Mouse (Mus musculus): ENCODE measurements around the gene Ces2a. TPM values are rescaled to one million over a fixed set of nuclear protein-coding genes. Genes with fewer than 3 reads are reported as not detected.

Ces2a gene
- total RNA-seq (2015; ENCODE audit: low replicate concordance) (not detected in 2 replicates), total RNA-seq (2017; ENCODE audit: low replicate concordance) (not detected in 2 replicates)

DNA sequence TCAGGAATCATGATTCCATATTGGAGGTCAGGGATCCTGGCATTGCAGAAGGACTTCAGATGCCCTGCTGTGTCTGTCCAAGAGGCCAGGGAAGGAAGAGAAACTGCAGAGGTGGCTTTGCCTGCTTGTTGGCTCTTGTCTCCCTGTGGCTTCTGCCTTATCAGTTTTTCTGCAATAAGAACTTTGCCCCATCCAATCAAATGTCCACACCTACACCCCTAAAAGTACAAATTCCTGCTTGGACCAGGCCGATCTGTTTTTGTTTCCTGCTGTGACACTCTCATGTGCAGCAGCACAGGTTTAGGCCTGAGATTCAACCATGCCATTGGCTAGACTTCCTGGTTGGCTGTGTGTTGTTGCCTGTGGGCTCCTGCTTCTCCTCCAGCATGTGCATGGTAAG is at the start of gene Ces2a:
TSS of gene Ces2a (plus strand) at position 251 of the 400 bp plus-strand sequence.
- ATAC-seq (replicated peaks; ENCODE audit: low FRiP score, poor library complexity, severe bottlenecking): no peak

DNA sequence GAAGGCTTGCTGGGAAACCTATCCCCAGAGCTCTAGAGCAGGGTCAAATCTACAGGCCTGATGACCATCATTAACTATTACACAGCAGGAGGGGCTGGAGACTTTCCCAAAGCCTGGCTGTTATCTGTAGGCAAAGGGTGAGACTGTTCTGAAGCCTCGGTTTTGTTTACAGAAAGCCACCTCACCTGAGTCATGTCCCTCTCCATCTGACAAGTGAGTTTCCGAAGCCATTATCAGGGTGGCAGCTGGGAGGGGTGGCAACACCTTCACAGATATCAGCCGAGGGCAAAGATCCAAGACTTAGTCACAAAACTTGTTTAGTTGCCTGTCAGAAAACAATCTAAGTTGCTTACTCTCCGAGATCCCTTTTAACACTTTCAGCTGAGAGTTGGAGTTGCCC is 45.4 kb upstream of the Ces2a start:
- no peak for ATAC-seq (replicated peaks; ENCODE audit: low FRiP score, poor library complexity, severe bottlenecking)

GRCm38 (mm10) chr8:104698556-104698955 is 35.2 kb upstream of the Ces2a start:
- no peak for ATAC-seq (replicated peaks; ENCODE audit: low FRiP score, poor library complexity, severe bottlenecking)

DNA sequence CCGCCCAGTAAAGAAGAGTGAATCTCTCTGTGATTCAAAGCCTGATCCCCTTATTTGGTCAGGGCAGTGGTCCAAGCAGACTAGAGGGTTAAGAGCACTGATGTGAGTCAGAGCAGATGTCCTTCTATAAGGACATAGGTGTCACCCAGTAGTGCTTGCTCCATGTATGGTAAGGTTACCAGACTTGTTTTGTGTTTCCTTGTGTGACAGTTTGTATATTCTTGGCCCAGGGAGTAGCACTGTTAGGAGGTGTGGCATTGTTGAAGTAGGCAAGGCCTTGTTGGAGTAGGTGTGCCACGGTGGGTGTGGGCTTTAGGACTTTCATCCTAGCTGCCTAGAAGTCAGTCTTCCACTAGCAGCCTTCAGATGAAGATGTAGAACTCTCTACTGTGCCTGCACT is 31.9 kb upstream of the Ces2a start:
- no peak for ATAC-seq (replicated peaks; ENCODE audit: low FRiP score, poor library complexity, severe bottlenecking)

DNA sequence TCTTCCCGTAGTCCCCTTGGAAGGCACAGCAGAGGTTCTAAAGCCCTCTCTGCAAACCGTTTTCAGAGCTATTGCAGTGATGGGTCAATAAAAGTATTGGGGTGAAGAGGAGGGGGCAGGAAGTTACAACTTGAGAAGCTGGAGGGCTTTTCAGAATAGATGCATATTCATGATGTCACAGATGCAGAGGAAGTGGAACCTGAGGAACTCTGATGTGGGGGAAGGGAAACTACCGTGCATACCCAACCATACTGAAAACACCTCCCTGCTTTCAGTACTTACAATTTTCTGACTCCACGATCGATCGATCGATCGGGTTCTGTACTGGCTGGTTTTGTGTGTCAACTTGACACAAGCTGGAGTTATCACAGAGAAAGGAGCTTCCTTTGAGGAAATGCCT is 12.6 kb upstream of the Ces2a start:
- ATAC-seq (replicated peaks; ENCODE audit: low FRiP score, poor library complexity, severe bottlenecking): no peak

- ATAC-seq (replicated peaks; ENCODE audit: low FRiP score, poor library complexity, severe bottlenecking): no peak
These were observed 2.4 kb upstream of the Ces2a start for GRCm38 (mm10) chr8:104731451-104731850.

DNA sequence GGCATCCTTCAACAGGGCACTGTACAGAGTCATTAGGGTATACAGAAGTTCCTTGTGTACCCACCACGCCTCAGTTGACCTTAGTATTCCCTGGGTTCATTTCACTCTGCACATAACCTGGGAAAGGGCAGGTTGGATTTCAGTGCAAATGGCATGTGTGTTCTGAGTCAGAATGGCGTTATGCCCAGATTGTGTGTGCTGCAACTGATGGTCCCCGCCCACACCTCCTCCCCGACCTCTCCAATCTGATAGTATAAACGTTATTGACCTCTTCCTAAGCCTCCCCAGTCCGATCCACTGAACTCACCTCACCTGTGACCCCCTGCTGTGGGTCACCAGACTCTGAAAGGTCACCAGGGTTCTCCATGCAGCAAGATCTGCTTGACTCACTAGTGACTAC is 1.8 kb upstream of the Ces2a start:
- ATAC-seq (replicated peaks; ENCODE audit: low FRiP score, poor library complexity, severe bottlenecking): no peak

- no peak for ATAC-seq (replicated peaks; ENCODE audit: low FRiP score, poor library complexity, severe bottlenecking)
These were observed 8.2 kb downstream of the Ces2a start for GRCm38 (mm10) chr8:104742039-104742438.

GRCm38 (mm10) chr8:104743410-104743809 is 9.6 kb downstream of the Ces2a start:
- no peak for ATAC-seq (replicated peaks; ENCODE audit: low FRiP score, poor library complexity, severe bottlenecking)

DNA sequence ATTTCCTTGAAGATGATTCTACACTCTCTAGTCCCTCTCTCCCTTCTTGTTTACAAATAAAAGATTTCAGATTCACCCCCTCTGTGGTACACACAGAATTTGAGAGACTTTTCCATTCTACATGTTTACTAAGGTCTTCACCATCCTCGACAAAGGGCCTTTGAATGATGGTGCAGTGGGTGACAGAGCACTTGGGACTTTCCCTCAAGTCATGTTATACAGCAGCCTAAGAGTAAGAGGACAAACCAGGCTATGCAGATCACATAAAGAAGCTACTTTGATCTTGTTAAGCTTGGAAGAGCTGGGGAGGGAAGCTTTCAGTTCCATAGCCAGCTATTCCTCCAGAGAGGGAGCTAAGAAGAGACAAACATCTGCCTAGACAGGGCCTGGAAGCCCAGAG is 19.0 kb downstream of the Ces2a start:
- no peak for ATAC-seq (replicated peaks; ENCODE audit: low FRiP score, poor library complexity, severe bottlenecking)

DNA sequence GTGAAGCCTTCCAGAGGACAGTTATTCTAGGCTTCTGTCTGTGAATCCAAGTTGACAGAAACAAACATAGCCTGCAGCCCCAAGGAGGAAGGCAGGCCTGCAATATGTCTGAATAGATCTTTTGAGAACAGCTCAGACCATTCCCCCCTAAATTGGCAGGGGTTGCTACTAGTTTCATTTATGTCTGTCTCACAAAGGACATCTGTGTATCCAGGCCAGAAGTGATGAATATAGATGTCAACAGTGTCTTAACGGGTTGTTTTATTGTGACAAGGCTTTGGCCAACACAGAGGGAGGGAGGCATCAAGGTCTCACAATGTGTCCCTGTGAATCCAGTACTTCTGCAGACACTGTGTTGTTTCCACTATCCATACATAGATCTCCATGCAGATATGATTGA is 23.8 kb downstream of the Ces2a start:
- no peak for ATAC-seq (replicated peaks; ENCODE audit: low FRiP score, poor library complexity, severe bottlenecking)

DNA sequence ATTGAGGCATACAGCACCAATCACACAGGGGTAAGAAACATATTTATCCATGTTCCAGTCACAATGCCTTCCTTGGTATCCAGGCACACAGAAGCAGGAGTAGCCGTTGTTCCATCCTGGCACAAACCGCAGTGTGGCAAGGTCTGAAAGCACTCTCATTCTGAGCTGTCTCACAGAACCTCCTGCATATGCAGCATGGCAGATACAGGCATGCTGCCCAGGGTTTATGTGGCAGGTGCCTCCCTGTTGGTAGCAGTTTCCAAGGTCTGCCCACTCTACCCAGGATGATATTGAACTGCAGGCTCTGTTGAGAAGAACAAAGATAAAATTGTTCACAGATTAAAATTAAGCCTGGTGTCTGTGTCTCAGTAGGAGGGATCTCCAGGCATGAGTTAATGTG is 24.4 kb downstream of the Ces2a start:
- ATAC-seq (replicated peaks; ENCODE audit: low FRiP score, poor library complexity, severe bottlenecking): no peak

DNA sequence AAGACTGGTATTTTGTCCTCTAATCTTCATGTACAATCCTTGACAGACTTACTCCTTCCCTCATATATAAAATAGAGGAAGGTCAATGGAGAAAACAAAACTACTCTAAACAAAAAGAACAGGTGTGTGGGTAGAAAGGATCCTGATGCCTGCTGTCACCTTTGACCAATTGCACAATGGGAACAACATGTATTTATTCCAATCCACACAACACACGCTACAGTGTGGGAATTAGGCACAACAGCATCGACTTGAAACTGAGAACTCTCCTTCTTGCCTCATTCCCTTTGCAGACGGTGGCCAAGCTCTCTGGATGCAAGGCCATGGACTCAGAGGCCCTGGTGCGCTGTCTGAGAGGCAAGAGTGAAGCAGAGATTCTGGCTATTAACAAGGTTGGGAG is 27.3 kb downstream of the Ces2a start:
- ATAC-seq (replicated peaks; ENCODE audit: low FRiP score, poor library complexity, severe bottlenecking): no peak

DNA sequence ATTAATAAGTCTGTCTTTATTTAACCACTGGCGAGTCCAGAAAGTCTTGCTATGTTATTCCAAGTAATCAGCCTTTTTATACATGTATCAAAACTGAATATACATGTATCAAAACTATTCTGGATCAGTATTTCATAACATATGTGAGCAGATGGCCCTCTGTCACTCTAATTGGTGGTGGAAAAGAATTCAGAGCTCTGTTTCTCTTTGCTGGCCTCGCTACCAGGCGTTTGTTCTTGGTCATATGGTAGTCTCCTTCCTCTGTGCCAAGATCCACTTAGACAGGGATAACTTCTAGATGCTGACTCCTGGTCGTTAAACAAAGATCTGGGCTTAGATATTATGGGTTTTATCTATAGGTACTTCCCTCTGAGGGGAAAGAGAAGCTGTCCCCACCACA is 32.7 kb downstream of the Ces2a start:
- ATAC-seq (replicated peaks; ENCODE audit: low FRiP score, poor library complexity, severe bottlenecking): no peak

DNA sequence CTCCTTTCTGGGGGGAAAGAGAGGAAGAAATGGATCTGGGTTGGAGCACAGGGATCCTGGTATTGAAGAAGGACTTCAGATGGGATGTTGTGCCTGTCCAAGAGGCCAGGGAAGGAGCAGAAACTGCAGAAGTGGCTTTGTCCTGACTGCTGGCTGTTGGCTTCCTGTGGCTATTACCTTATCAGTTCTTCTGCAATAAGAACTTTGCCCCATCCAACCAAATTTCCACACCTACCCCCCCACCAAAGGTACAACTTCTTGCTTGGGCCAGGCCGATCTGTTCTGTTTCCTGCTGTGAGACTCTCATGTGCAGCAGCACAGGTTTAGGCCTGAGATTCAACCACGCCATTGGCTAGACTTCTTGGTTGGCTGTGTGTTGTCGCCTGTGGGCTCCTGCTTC is 36.6 kb downstream of the Ces2a start:
- ATAC-seq (replicated peaks; ENCODE audit: low FRiP score, poor library complexity, severe bottlenecking): no peak

GRCm38 (mm10) chr8:104787049-104787448 is 53.2 kb downstream of the Ces2a start:
- no peak for ATAC-seq (replicated peaks; ENCODE audit: low FRiP score, poor library complexity, severe bottlenecking)

GRCm38 (mm10) chr8:104788929-104789328 is 55.1 kb downstream of the Ces2a start:
- no peak for ATAC-seq (replicated peaks; ENCODE audit: low FRiP score, poor library complexity, severe bottlenecking)

DNA sequence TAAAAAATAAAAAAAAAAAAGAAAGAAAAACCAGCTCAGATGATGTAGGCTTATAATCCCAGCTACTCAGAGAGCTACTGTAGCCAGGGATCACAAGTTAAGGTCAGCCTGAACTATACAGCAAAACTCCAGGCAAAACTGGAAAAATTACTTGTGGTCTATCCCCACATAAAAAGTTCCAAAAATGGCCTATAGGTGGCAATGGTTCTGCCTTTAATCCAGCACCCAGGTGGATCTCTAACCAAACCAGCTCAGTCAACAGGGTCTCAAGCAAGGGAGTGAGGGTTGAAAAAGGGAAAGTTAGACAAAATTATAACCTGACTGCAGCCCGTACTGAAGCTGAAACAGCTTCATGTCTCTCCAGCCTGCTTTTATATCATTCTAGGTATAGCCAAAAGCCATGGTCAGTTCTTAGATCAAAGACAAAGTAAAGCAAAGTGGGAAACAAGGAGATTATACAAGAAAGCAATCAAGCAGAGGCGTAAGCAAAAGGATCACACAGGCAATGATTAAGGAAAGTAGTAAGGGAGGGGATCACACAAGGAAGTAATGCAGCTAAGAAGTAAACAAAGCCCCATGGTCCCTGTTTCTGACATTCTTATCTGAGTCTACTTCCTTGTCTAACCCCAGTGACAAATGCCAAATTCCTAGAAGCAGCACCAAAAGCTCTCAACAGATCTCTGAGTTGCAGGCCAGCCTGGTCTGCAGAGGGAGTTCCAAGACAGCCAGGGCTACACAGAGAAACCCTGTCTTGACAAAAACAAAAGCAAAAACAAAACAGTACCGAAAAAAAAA is 56.3 kb downstream of the Ces2a start:
- no peak for ATAC-seq (replicated peaks; ENCODE audit: low FRiP score, poor library complexity, severe bottlenecking)
